Mouse (Mus musculus) embryo, embryonic 11 days (tissue): ENCODE data around the gene Palm.

Source experiments
- DNase-seq: peaks from one replicate; pipeline ENCODE4 v3.0.0-alpha.2; 2015

The Palm gene

GRCm38 (mm10) chr10:79773208-79773607 is 20.2 kb upstream of the Palm start:
- DNase-seq: no peak

- DNase-seq: no peak
Observed at GRCm38 (mm10) chr10:79774486-79775279, 18.7 kb upstream of the Palm start.

DNA sequence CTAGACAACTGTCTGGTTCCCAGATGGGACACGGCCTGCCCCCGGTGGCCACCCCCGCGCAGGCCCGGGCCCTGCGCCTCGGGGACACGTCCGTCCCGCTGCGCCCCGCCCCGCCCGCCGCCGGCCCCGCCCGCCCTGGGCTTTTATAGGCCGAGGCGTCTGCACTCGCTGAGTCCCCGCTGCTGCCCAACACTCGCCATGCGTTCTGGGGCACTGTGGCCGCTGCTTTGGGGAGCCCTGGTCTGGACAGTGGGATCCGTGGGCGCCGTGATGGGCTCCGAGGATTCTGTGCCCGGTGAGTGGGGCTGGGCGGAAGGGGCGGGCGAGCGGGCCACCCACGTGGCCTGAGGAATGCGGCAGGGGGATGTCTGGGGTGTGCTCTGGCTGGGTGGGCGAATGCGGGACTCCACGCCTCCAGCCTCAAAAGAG is 16.3 kb upstream of the Palm start, which contains the start of gene Fstl3:
Gene Fstl3, plus strand, starts transcription at position 170 of the 429 bp plus-strand sequence.
- DNase-seq: peak; percentile 45

DNA sequence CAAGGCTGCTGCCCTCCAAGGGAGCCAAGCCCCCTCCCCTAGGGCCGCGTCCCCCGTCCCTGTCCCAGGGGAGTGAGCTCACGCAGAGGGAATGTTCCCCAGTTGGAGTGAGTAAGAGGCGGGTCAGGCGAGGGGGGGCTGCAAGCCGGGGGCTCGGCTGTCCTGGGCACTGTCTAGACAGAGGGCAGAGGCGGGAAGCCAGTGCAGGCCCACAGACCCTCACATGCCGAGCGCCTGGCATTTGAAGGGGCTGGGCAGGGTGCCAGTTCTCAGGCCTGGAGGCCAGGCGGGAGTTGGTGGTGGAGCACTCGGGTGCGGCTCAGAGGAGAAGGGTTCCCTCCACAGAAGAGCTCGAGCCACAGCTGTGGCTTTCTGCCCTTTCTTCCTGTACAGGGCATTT is 15.4 kb upstream of the Palm start:
- DNase-seq: peak; percentile 45

- no peak for DNase-seq
Observed at GRCm38 (mm10) chr10:79779193-79779592, 14.2 kb upstream of the Palm start.

- DNase-seq: peak; percentile 95
Observed at GRCm38 (mm10) chr10:79779784-79780663, 13.3 kb upstream of the Palm start.

- peak; percentile 76 for DNase-seq
Observed at GRCm38 (mm10) chr10:79780664-79781015, 12.7 kb upstream of the Palm start.

DNA sequence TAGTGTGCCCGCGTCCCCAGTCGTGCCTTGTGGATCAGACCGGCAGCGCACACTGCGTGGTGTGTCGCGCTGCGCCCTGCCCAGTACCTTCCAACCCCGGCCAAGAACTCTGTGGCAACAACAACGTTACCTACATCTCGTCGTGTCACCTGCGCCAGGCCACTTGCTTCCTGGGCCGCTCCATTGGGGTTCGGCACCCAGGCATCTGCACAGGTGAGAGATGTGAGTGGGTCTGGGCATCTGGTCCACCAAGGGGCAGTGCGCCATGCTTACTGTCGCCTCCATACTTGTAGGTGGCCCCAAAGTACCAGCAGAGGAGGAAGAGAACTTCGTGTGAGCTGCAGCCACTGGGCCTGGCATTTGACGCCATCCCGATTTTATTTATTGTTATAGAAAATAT is 12.2 kb upstream of the Palm start:
- DNase-seq: no peak

DNA sequence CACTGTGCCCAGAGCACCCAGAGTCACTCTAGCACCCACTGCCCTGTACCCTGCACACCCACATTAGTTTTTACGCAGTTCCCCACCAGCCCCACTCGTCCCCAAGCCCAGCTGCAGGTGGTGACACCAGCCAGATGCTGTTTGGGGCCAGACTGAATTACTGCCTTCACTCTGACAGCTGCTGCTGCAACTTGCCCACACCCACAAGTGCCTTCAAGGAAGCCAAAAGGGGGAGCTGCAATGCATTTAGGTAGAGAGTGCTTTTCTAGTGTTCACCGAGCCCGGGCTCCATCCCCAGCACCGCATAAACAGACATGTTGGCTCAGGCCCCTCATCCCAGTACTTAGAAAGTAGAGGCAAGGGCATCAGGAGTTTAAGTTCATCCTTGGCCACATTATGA is 11.4 kb upstream of the Palm start:
- no peak for DNase-seq

- no peak for DNase-seq
Observed at GRCm38 (mm10) chr10:79783050-79783449, 10.3 kb upstream of the Palm start.

DNA sequence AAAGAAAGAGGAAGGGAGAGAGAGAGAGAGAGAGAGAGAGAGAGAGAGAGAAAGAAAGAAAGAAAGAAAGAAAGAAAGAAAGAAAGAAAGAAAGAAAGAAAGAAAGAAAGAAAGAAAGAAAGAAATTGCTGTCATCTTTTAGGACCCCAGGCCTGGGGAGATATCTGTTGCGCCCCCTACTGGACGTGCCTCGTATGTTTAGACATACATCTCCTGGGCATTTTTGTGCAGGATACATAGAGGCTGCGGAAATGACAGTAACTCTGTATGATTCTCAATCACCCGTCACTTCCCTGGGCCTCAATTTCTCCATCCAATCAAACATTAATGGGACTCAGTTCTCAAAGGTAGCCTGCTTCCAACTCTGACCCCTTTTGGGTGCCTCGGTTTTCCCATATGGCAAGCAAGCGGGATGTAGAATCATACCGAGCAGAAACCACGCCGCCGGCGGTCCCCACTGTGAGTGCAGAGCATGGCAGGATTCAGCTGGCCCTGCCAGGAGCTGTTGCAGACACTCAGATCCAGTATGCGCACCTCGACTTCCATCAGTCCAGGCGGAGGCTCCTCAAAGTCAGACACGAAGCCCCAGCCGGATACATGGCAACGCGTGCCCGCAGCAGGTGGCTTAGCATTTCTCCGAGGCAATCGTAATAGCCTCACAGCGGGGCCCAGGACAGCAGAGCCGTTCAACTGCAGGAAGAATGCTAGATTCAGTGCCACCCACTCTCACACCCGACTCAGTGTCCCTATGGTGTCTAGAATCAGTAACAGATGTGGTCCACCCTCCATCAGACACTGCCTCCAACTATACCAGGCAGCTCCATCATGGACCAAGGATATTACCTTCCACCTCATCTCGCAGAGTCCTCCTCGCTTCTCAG is 9.2 kb upstream of the Palm start:
- peak; percentile 81 for DNase-seq

DNA sequence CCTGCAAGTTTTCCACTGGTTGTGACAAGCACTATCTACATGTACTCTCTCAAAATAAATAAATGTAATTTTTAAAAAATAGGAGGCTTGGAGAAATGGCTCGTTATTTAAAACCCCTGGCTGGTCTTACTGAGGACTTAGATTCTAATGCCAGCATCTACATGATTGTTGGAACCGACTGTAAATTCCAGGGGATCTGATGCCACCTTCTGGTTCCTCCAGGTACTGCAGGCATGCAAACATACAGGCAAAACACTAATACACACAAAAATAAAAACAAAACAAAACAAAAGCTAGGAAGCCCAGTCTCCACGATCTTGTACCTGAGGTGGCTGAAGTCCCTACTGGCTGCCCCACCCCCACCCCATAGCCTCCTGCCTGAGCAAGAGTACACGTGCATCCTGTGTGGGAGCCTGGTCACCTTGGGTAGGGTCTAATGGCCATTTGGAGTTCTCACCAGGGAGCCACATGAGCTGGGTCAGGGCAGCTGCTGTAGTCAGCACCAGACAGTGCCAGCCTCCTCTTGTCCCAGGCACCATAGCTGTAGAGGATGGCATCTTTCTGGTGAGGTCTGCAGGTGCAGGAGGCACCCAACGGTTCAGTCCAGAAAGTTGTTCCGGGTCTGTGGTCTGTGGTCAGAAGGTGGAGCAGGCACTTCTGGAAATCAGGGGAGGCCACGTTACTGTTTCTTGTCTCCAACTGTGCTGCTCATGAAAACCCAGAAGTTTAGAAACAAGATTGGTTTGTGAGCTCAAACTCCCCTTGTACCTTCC is 4.8 kb upstream of the Palm start:
- peak; percentile 66 for DNase-seq

- DNase-seq: no peak
Observed at GRCm38 (mm10) chr10:79789581-79789980, 3.8 kb upstream of the Palm start.

DNA sequence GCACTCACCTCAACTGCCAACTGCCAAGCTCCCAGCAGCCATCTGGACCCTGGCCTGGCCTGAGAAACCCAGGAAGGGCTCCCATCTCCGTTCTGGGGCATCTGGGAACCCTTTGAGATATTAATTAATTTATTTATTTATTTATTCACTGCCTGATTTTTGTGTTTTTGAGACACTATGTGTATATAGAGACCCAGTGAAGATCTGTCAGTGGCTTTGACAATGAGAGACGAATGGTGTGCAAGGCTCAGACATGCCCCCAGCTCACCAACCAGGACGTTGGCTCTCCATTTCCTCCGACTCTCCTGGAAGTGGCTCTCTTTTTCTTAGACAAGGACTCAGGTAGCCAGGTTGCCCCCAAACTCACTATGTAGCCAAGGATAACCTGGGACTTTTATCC is 2.5 kb upstream of the Palm start, which contains the start of gene Prss57:
Gene Prss57, minus strand, starts transcription at position 101 of the 400 bp plus-strand sequence.
- no peak for DNase-seq

DNA sequence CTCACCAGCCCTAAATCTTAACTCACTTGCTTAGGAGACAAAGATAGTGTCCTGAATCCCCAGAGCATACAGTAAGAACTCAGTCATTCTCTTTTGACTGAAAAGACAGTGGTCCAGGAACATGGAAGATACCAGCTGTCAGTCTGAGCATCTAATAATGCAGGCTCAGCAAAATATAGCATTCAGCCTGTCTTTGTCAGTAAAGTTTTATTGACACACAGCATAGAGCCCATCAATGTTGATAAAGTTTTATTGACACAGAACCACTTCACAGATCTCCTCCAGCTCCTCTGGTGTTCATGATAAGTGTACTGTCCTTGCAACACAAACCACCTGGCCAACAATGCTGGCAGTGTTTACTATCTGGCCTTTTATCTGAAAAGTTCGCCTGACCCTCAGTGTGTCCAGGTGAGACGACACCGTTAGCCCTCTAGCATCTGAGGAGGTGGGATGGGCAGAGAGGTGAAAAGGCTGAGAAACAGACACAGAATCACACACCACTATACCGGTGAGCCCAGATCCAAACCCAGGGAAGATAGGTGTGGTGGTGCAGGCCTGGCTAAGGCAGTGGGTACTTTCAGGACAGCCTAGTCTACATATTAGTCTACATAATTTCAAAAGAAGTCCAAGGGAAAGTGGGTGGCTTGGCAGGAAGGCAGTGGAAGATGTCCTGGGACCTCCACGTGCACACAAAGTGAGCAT is 882 bp upstream of the Palm start:
- no peak for DNase-seq

DNA sequence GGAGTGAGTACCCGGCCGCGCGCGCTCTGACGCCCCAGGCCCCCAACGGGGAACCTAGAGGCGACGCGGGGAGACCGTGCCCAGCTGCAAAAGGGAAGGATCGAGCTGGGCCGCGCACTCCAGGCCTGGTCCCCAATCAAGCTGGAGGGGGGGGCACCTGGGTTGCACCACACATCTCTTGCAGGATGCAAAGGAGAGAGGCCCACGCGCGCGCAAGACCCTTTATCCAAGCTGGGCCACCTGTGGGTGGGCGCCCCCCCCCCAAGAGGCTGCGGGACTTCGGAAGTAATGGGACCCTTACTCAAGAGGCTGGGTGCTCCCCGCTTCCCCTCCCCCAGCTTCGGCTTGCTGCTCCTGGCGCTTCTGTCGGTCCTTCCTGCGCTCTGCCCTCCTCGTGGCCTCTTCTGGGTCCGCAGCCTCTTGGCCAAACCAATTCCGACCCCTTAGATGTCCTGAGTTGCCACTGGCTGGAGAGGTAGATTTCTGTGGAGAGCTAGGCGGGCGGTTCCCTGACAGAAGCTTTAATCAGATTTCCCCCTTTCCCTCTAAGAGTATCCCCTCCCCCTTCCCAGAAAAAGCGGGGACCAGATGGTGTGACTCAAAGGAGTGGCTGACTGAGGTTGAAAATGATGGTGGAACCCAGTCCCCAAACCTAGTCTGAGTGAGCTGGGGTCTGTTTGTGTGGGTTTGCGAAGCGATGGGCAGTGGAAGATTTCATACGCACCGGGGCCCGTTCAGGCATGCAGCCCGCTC is 542 bp downstream of the Palm start:
- DNase-seq: peak; percentile 63

GRCm38 (mm10) chr10:79794491-79794931 is 1.1 kb downstream of the Palm start:
- peak; percentile 54 for DNase-seq

GRCm38 (mm10) chr10:79795905-79796304 is 2.5 kb downstream of the Palm start:
- DNase-seq: no peak

- DNase-seq: peak; percentile 46
Observed at GRCm38 (mm10) chr10:79797326-79797725, 4.0 kb downstream of the Palm start.

DNA sequence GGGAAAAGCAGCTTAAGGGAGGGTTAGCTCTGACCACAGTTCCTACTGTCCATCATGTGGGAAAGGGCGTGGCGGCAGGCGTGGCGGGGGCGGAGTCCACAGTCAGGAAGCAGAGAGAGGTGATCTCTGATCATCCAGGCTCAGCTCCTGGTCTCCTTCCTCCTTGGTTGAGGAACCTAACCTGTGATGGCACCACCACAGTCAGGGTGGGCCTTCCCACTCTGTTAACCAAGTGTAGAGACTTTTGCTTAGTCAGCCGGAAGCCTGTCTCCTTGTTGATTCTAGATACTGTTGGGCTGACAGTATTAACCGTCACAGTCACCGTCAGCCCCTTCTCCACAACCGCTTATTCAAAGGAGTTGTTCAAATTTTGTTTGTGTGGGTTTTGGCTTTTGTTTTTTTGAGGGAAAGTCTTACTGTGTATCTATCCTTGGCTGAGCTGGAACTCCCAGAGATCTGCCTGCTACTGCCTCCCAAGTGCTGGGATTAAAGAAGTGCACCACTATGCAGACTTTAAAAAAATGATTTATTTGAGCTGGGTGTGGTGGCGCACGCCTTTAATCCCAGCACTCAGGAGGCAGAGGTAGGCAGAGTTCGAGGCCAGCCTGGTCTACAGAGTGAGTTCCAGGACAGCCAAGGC is 5.0 kb downstream of the Palm start:
- DNase-seq: no peak
